Mouse (Mus musculus) stomach, postnatal 0 days (tissue): ENCODE results near the gene 1700024P04Rik. TPM values are rescaled to one million over a fixed set of nuclear protein-coding genes. Genes with fewer than 3 reads are reported as not detected.

Source experiments
- ATAC-seq: fragments of 200-750 bp; cut with Nextera tagmentation; 2 replicates; pipeline ENCODE4 v1.8.0; 2017; ENCODE audit not compliant: low FRiP score, low TSS enrichment
- DNase-seq: peaks from one replicate; pipeline ENCODE4 v3.0.0-alpha.2; 2016; ENCODE audit warnings: low spot score
- H3K27ac ChIP-seq: fragments of 300-500 bp; sonication (generic); replicated peaks from 2 replicates; pipeline ENCODE4 v1.5.1; 2014; ENCODE audit warnings: mild to moderate bottlenecking, control low read depth
- H3K27me3 ChIP-seq: fragments of 300-500 bp; sonication (generic); 2 replicates; pipeline ENCODE4 v1.6.1; 2014; ENCODE audit warnings: low read length; ENCODE audit not compliant: control insufficient read depth, insufficient read depth
- H3K36me3 ChIP-seq: fragments of 300-500 bp; sonication (generic); 2 replicates; pipeline ENCODE4 v1.6.1; 2014; ENCODE audit warnings: low read length, mixed read lengths; ENCODE audit not compliant: control insufficient read depth, insufficient read depth
- H3K4me1 ChIP-seq: fragments of 300-500 bp; sonication (generic); replicated peaks from 2 replicates; pipeline ENCODE4 v1.6.1; 2014; ENCODE audit warnings: antibody characterized with exemption; ENCODE audit not compliant: control insufficient read depth, insufficient read depth
- H3K4me2 ChIP-seq: fragments of 300-500 bp; sonication (generic); replicated peaks from 2 replicates; pipeline ENCODE4 v1.6.1; 2014; ENCODE audit warnings: low read depth, mild to moderate bottlenecking, control low read depth, moderate library complexity
- H3K4me3 ChIP-seq: fragments of 300-500 bp; sonication (generic); 2 replicates; pipeline ENCODE4 v1.5.1; 2014; ENCODE audit warnings: low read depth, low read length, control low read depth
- H3K9ac ChIP-seq: fragments of 300-500 bp; sonication (generic); 2 replicates; pipeline ENCODE4 v1.6.1; 2014; ENCODE audit warnings: mild to moderate bottlenecking, low read length, control low read depth, mixed read lengths
- H3K9me3 ChIP-seq: fragments of 300-500 bp; sonication (generic); 2 replicates; pipeline ENCODE4 v1.6.1; 2016; ENCODE audit warnings: low read length; ENCODE audit not compliant: control insufficient read depth
- CTCF ChIP-seq: IDR thresholded peaks from 2 replicates; pipeline ENCODE4 v1.5.1; 2016; ENCODE audit warnings: antibody characterized with exemption, low read depth, mild to moderate bottlenecking, moderate library complexity
- EP300 ChIP-seq: optimal IDR thresholded peaks from 2 replicates; pipeline ENCODE3; 2016; ENCODE audit warnings: antibody characterized with exemption
- WGBS: fragments of 180-500 bp; shearing (Covaris S2); extraction: QIAGEN DNeasy Blood & Tissue Kit; methylation state at CpG from one replicate; pipeline ENCODE4 v1.1.7; 2014; 5-methylcytosine and 5-hydroxymethylcytosine counted together
- polyA plus RNA-seq: library from polyadenylated mRNA; unstranded; fragments of >200 nt; fragmentation: Nextera tagmentation; extraction: Ambion mirVana; gene quantifications from 2 replicates; pipeline ENCODE4 v1.2.1, GENCODE M21; 2015

1700024P04Rik gene
- polyA plus RNA-seq, 1 experiment from 2014 or later = not detected

DNA sequence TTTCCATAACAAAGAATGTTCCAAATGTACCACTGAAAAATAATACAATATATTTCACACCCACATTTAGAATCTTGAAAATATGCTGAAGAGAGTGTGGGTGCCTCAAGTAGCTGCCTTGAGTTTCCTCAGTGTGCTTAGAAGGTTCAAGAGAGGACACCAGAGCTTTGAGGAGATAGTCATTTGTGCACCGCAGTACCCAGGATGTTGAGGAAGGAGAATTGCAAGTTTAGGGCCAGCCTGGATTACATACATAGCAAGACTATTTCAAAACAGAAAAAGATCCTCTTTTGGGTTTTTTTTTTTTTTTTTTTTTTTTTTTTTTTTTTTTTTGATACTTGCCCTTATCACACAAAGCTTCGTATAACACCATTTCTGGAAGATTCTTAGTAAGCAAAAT is 28.2 kb downstream of the 1700024P04Rik start:
- Histone ChIP-seq H3K36me3 (no peaks in the 10 kb centered on the region), H3K4me2 (no peak overlapping the region), H3K27me3 (no peaks in the 10 kb centered on the region), H3K4me1 (peaks cover 5% of the 10 kb centered on the region; the same call in 1 of the 2 replicates), H3K27ac (no peak overlapping the region), H3K4me3 (no peak overlapping the region), H3K9me3 (no peaks in the 10 kb centered on the region), H3K9ac (no peak overlapping the region)
- TF ChIP-seq CTCF = no peak
- TF ChIP-seq EP300 = no peak
- DNase-seq (no peak), ATAC-seq (no peak)
- 84% methylated on average over 2 of the region's 2 CpGs for WGBS

DNA sequence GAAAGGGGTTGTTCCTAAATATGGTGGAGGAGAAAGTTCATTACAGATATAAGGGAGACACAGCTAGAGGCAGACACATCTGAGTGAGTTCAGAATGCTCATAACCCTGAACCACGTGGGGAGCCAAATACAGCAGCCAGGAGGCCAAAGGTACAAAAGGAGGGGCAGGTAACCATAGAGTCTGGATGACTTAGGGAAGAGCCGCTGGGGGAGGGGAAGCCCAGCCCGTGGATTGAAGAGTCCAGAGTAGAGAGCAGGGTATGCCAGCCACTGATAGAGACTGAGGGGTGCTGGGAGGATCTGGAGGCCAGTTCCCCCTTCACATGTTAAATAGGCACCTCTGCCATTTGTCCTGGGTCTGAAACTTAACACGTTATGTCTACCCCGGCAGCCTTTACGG is 28.7 kb downstream of the 1700024P04Rik start:
- WGBS = 59% methylated on average over 6 of the region's 6 CpGs
- H3K36me3 ChIP-seq = no peaks in the 10 kb centered on the region
- no peak overlapping the region for H3K9ac ChIP-seq
- ATAC-seq (peak; percentile 66; the same call in 1 of the 2 replicates), DNase-seq (no peak)
- no peaks in the 10 kb centered on the region for H3K9me3 ChIP-seq
- no peak overlapping the region for H3K4me3 ChIP-seq
- peaks cover 5% of the 10 kb centered on the region; the same call in 1 of the 2 replicates for H3K4me1 ChIP-seq
- H3K27me3 ChIP-seq = no peaks in the 10 kb centered on the region
- no peak for TF ChIP-seq CTCF
- no peak for TF ChIP-seq EP300
- no peak overlapping the region for H3K4me2 ChIP-seq
- H3K27ac ChIP-seq = no peak overlapping the region

- H3K9ac ChIP-seq = no peak overlapping the region
- no peak overlapping the region for H3K4me3 ChIP-seq
- TF ChIP-seq CTCF (no peak), EP300 (no peak)
- ATAC-seq = peak; percentile 88
- H3K27ac ChIP-seq = no peak overlapping the region
- no peaks in the 10 kb centered on the region for H3K36me3 ChIP-seq
- H3K4me2 ChIP-seq = no peak overlapping the region
- H3K9me3 ChIP-seq = no peaks in the 10 kb centered on the region
- no peaks in the 10 kb centered on the region for H3K27me3 ChIP-seq
- DNase-seq = peak; percentile 38
- H3K4me1 ChIP-seq = peaks cover 5% of the 10 kb centered on the region; the same call in 1 of the 2 replicates
- 12% methylated on average over 5 of the region's 5 CpGs for WGBS
Measured at GRCm38 (mm10) chr13:98955226-98955625, 29.1 kb downstream of the 1700024P04Rik start.

DNA sequence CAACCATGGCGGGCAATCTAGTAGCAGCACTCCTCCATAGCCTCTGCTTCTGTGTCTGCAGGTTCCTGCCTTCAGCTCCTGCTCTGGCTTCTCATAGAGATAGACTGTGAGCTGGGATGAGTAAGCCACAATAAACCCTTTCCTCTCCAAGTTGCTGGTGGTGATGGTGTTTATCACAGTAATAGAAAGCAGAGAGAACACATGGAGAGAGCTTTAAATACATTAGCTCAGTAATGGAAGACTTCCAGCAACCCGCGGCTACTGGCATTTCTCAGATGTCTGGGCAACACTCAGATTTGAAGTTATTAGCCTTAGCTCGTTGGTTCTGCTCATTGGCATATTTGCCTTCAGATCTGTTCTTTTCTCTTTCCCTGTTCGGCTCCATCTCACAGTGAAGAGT is 30.5 kb downstream of the 1700024P04Rik start:
- ATAC-seq = peak; percentile 24; the same call in 1 of the 2 replicates

DNA sequence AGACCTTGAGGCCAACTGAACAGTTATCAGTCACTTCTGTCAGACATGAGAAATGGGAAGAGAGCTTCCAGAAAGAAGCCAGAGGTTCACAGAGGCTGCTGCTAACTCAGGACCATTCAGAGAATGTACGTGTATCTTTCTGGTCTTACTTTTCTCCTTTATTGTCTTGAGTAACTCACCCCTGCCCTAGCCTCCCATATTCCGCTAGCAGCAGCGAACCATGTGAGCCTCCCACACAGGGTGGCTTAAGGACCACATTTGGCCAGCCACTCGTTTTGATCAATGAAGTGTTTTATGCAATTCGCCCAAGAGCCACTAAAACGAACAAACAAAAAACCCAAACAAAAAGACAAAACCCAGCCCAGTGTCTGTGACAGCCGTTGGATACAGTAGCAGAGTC is 32.4 kb downstream of the 1700024P04Rik start:
- H3K27ac ChIP-seq = no peak overlapping the region
- ATAC-seq = no peak
- 68% methylated on average over 7 of the region's 7 CpGs for WGBS
- H3K27me3 ChIP-seq = no peaks in the 10 kb centered on the region
- peaks cover 7% of the 10 kb centered on the region; the same call in 1 of the 2 replicates for H3K4me1 ChIP-seq
- no peak for DNase-seq
- H3K4me3 ChIP-seq = no peak overlapping the region
- H3K9ac ChIP-seq = no peak overlapping the region
- no peaks in the 10 kb centered on the region for H3K36me3 ChIP-seq
- no peaks in the 10 kb centered on the region for H3K9me3 ChIP-seq
- H3K4me2 ChIP-seq = no peak overlapping the region
- TF ChIP-seq CTCF (no peak), EP300 (no peak)

More for the DNA sequence above, 30.5 kb downstream of the 1700024P04Rik start:
- H3K4me2 ChIP-seq = no peak overlapping the region
- DNase-seq = no peak
- no peaks in the 10 kb centered on the region for H3K36me3 ChIP-seq
- TF ChIP-seq EP300 (no peak), CTCF (no peak)
- H3K27ac ChIP-seq = no peak overlapping the region
- H3K9ac ChIP-seq = no peak overlapping the region
- peaks cover 5% of the 10 kb centered on the region; the same call in 1 of the 2 replicates for H3K4me1 ChIP-seq
- no peaks in the 10 kb centered on the region for H3K27me3 ChIP-seq
- no peak overlapping the region for H3K4me3 ChIP-seq
- H3K9me3 ChIP-seq = no peaks in the 10 kb centered on the region
- 74% methylated on average over 5 of the region's 5 CpGs for WGBS

DNA sequence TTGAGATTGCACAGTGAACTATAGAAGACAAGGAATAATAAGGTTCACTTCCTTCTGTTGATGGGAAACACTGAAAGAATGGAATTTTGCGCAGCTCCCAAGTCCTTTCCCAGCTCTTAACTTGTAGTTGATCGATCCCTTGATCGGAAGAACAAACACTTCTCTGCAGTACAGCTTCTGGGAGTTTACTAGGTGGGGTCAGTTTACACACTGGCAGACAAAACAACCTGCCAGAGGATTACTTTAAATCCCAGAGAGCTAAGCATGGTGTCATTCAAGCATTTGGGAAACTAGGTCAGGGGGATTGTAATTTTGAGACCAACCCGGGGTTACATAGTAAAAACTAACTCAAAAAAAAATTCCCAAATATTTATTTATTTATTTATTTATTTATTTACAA is 36.2 kb downstream of the 1700024P04Rik start:
- no peak overlapping the region for H3K27ac ChIP-seq
- TF ChIP-seq EP300 = no peak
- TF ChIP-seq CTCF = no peak
- H3K9ac ChIP-seq = no peak overlapping the region
- ATAC-seq (no peak), DNase-seq (no peak)
- H3K36me3 ChIP-seq = no peaks in the 10 kb centered on the region
- no peak overlapping the region for H3K4me3 ChIP-seq
- no peaks in the 10 kb centered on the region for H3K27me3 ChIP-seq
- no peaks in the 10 kb centered on the region for H3K9me3 ChIP-seq
- 42% methylated on average over 4 of the region's 4 CpGs for WGBS
- no peak overlapping the region for H3K4me2 ChIP-seq
- H3K4me1 ChIP-seq = peaks cover 4% of the 10 kb centered on the region; the same call in 1 of the 2 replicates
